Mouse (Mus musculus): ENCODE measurements around the gene Bckdha. TPM values are rescaled to one million over a fixed set of nuclear protein-coding genes. Genes with fewer than 3 reads are reported as not detected.

Bckdha gene
- polyA plus RNA-seq, 2 experiments = 54.2 to 67.0 TPM

DNA sequence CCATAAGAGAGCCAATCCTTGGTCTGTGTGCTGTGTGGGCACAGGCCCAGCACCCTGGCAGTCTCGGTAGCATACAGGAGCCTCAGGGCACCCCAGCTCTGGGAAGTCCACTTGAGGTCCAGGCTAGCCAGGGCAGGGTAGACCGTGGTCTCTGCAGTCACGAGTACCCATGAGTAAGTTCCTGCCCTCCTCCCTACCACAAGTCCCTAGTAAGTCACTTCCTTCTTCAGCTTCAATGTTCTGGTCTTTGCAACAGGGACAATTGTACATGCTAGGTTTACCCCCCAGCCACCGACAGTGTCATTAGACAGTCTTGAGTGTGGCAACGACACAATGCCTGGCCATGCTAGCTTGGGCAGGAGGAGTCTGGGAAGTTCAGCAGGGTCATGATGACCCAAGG, 26.1 kb downstream of the Bckdha start:
- no peak overlapping the region for H3K4me3 ChIP-seq (replicated peaks; ENCODE audit: low read length)
- 86% methylated on average over 5 of the region's 5 CpGs for WGBS
- H3K4me1 ChIP-seq (ENCODE audit: control insufficient read depth, insufficient read depth, low read length) = peaks cover under 1% of the 10 kb centered on the region; the same call in 1 of the 2 replicates
- H3K27ac ChIP-seq (replicated peaks; ENCODE audit: low read depth, low read length) = no peak overlapping the region
- peaks cover 36% of the 10 kb centered on the region for H3K36me3 ChIP-seq (ENCODE audit: control insufficient read depth, insufficient read depth, low read length)
- no peaks in the 10 kb centered on the region for H3K9me3 ChIP-seq (ENCODE audit: control insufficient read depth, low read length)
- no peak overlapping the region for H3K9ac ChIP-seq (ENCODE audit: low read depth, low read length, severe bottlenecking)
- H3K27me3 ChIP-seq (ENCODE audit: control insufficient read depth, insufficient read depth, low read length) = no peaks in the 10 kb centered on the region
- ATAC-seq (ENCODE audit: low FRiP score, low read depth) (no peak), DNase-seq (ENCODE audit: low spot score) (no peak)
- TF ChIP-seq POLR2A (IDR thresholded peaks at IDR 0.05; ENCODE audit: borderline replicate concordance, extremely low read depth, insufficient read depth, insufficient read length) = no peak
- no peak overlapping the region for H3K4me2 ChIP-seq (replicated peaks; ENCODE audit: low read depth, low read length, severe bottlenecking)

DNA sequence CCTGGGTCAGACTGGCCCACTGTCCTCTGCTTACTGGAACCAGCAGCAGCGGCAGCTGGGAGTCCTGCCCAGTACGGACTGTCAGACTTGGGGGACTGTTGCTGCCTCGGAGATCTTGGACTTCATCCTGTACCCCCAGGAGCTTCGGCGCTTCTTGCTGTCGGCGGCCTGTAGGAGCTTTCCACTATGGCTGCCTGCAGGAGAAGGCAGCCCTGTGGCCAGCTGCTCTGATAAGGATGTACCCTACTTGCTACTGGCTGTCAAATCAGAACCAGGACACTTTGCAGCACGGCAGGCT, 30.5 kb downstream of the Bckdha start:
- H3K27me3 ChIP-seq (ENCODE audit: control insufficient read depth, insufficient read depth, low read length) = no peaks in the 10 kb centered on the region
- H3K4me3 ChIP-seq (replicated peaks; ENCODE audit: low read length) = no peak overlapping the region; the same call in 1 of the 2 replicates
- H3K27ac ChIP-seq (replicated peaks; ENCODE audit: low read depth, low read length) = no peak overlapping the region
- DNase-seq (ENCODE audit: low spot score) = no peak
- TF ChIP-seq POLR2A (IDR thresholded peaks at IDR 0.05; ENCODE audit: borderline replicate concordance, extremely low read depth, insufficient read depth, insufficient read length) = no peak
- H3K4me1 ChIP-seq (ENCODE audit: control insufficient read depth, insufficient read depth, low read length) = peaks cover 11% of the 10 kb centered on the region
- WGBS = 68% methylated on average over 8 of the region's 8 CpGs
- 0 out of 2 replicates have a peak overlapping the region, but pooled peaks have one; percentile 53 for H3K9ac ChIP-seq (ENCODE audit: low read depth, low read length, severe bottlenecking)
- no peak for ATAC-seq (ENCODE audit: low FRiP score, low read depth)
- H3K4me2 ChIP-seq (replicated peaks; ENCODE audit: low read depth, low read length, severe bottlenecking) = peak overlapping the region; percentile 65
- peaks cover 46% of the 10 kb centered on the region for H3K36me3 ChIP-seq (ENCODE audit: control insufficient read depth, insufficient read depth, low read length)
- no peaks in the 10 kb centered on the region for H3K9me3 ChIP-seq (ENCODE audit: control insufficient read depth, low read length)

DNA sequence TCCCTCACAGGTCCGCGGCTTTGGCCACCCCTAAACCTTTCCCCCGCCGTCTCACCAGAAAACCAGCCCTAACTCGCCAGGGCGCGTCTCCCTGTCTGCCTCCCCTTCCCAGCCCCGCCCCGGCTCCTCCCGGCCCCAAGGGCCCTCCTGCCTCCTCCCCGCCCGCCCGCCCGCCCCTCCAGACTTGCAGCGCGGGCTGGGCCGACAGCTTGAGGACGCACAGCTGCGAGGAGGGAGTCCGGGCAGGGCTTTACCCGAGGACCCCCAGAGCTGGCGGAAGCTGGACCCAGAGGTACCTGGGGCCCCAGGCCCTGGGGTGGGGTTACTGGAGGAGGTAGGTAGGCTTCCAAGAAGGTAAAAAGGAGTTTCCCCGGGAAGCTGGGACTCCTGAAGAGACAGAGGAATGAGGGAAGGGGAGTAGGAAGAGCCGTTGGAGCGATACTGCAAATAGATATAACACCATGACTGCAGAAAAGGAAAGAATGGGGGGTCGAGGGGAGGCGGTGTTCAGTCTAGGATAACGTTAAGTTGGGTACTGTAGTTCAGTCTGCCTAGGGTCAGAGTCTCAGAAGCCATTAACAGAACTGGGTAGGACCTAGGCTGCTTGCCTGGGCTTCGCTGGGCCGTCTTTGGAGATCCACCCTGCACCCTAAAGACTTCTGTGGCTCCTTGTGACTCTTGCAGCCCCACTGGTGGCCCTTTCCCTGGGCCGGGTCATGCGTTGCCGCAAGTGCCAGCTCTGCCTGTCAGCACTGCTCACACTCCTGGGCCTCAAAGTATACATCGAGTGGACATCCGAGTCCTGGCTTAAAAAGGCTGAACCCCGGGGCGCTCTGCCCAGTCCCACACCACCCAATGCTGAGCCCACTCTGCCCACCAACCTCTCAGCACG, 31.1 kb downstream of the Bckdha start:
- WGBS = 17% methylated on average over 37 of the region's 38 CpGs
- no peak for TF ChIP-seq POLR2A (IDR thresholded peaks at IDR 0.05; ENCODE audit: borderline replicate concordance, extremely low read depth, insufficient read depth, insufficient read length)
- H3K27me3 ChIP-seq (ENCODE audit: control insufficient read depth, insufficient read depth, low read length) = no peaks in the 10 kb centered on the region
- peak overlapping the region; percentile 65 for H3K4me2 ChIP-seq (replicated peaks; ENCODE audit: low read depth, low read length, severe bottlenecking)
- no peak overlapping the region for H3K27ac ChIP-seq (replicated peaks; ENCODE audit: low read depth, low read length)
- DNase-seq (ENCODE audit: low spot score) (peak; percentile 25), ATAC-seq (ENCODE audit: low FRiP score, low read depth) (peak; percentile 60)
- H3K4me1 ChIP-seq (ENCODE audit: control insufficient read depth, insufficient read depth, low read length) = peaks cover 11% of the 10 kb centered on the region
- peaks cover 45% of the 10 kb centered on the region for H3K36me3 ChIP-seq (ENCODE audit: control insufficient read depth, insufficient read depth, low read length)
- peak overlapping the region; percentile 53 for H3K9ac ChIP-seq (ENCODE audit: low read depth, low read length, severe bottlenecking)
- peak overlapping the region; percentile 38 for H3K4me3 ChIP-seq (replicated peaks; ENCODE audit: low read length)
- H3K9me3 ChIP-seq (ENCODE audit: control insufficient read depth, low read length) = no peaks in the 10 kb centered on the region

DNA sequence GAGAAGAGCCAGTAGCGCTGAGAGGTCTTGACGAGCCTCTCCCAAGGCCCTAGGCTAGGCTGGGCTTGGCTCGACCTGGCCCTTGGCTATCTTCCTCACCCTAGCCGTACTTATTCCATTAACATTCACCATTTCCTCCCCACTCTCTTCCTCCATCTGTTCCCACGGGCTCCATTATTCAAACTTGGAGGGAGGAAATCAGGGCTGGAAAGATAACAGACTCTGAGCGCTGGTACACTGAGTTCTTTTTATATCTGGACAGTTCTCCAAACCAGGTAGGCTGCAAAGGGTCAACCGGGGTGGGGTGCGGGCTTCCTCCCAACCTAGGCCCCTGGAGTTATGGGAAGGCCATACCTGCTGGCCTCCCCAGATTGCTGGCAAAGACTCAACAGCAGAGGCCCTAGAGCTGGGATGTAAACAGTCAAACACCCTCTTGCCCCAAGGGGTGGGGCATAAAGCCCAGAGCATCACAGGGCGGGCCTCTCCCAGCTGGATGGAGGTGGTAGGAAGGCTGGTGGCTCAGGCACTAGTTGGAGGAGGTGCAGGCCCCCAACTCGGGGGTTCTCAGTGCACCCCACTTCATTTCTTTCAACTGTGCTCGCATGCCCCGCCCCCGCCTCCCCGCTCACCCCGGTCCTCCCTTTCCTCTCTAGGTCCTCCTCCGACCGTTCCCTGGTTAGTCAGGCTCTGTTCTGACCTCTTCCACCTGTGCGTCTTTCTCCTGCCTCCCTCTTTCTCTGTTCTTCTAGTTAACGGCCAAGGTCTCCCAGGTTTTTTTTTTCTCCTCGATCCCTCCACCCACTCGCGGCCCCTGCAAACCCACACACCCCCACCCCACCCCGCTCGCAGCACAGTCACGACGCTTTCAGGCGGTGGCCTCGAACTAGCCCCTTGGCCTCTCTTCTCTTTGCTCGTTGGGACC, 32.0 kb downstream of the Bckdha start, which contains the start of gene B3gnt8:
Gene B3gnt8 (plus strand): TSS at position 146 of the 922 bp plus-strand sequence.
- peaks cover 11% of the 10 kb centered on the region for H3K4me1 ChIP-seq (ENCODE audit: control insufficient read depth, insufficient read depth, low read length)
- DNase-seq (ENCODE audit: low spot score) (no peak), ATAC-seq (ENCODE audit: low FRiP score, low read depth) (no peak)
- no peaks in the 10 kb centered on the region for H3K27me3 ChIP-seq (ENCODE audit: control insufficient read depth, insufficient read depth, low read length)
- peak within 1 kb of the TSS; percentile 65 for H3K4me2 ChIP-seq (replicated peaks; ENCODE audit: low read depth, low read length, severe bottlenecking)
- peaks cover 49% of the 10 kb centered on the region for H3K36me3 ChIP-seq (ENCODE audit: control insufficient read depth, insufficient read depth, low read length)
- H3K9me3 ChIP-seq (ENCODE audit: control insufficient read depth, low read length) = no peaks in the 10 kb centered on the region
- H3K9ac ChIP-seq (ENCODE audit: low read depth, low read length, severe bottlenecking) = peak within 1 kb of the TSS; percentile 53
- WGBS = 22% methylated on average over 24 of the region's 29 CpGs
- no peak for TF ChIP-seq POLR2A (IDR thresholded peaks at IDR 0.05; ENCODE audit: borderline replicate concordance, extremely low read depth, insufficient read depth, insufficient read length)
- H3K27ac ChIP-seq (replicated peaks; ENCODE audit: low read depth, low read length) = no peak within 1 kb of the TSS
- H3K4me3 ChIP-seq (replicated peaks; ENCODE audit: low read length) = peak within 1 kb of the TSS; percentile 38

DNA sequence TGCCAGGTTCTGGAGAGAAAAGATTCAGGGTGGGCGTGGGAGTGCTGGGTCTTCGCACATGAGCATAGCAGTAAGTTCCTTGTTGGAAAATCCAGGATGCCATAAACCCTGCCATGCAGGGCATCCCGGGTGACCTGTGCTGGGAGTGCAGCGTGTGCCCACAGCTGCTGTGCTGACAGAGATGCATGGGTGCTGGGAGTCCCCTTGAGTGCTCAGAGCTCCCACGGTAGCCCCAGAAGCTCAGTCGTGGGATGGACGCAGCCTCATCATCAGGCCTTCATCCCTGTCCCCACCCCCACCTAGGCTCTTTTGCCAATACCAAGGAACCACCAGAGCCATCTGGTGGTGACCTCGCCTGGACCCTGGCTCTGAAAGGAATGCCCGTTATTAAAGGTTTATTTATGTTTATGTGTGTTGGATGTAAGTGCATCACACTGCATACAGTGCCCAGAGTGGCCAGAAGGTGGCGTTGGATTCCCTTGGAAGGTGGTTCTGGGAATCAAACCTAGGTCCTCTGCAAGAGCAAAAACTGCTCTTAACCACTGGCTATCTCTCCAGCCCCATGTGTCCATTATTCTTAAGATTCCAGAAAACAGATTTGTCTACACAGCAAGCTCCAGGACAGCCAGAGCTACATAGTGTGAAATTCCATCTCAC, 33.1 kb downstream of the Bckdha start:
- no peak overlapping the region for H3K4me3 ChIP-seq (replicated peaks; ENCODE audit: low read length)
- H3K4me1 ChIP-seq (ENCODE audit: control insufficient read depth, insufficient read depth, low read length) = peaks cover 11% of the 10 kb centered on the region
- DNase-seq (ENCODE audit: low spot score) (no peak), ATAC-seq (ENCODE audit: low FRiP score, low read depth) (no peak)
- no peak overlapping the region for H3K27ac ChIP-seq (replicated peaks; ENCODE audit: low read depth, low read length)
- peaks cover 44% of the 10 kb centered on the region for H3K36me3 ChIP-seq (ENCODE audit: control insufficient read depth, insufficient read depth, low read length)
- no peak for TF ChIP-seq POLR2A (IDR thresholded peaks at IDR 0.05; ENCODE audit: borderline replicate concordance, extremely low read depth, insufficient read depth, insufficient read length)
- 75% methylated on average over 10 of the region's 10 CpGs for WGBS
- H3K9me3 ChIP-seq (ENCODE audit: control insufficient read depth, low read length) = no peaks in the 10 kb centered on the region
- H3K27me3 ChIP-seq (ENCODE audit: control insufficient read depth, insufficient read depth, low read length) = no peaks in the 10 kb centered on the region
- H3K9ac ChIP-seq (ENCODE audit: low read depth, low read length, severe bottlenecking) = no peak overlapping the region
- H3K4me2 ChIP-seq (replicated peaks; ENCODE audit: low read depth, low read length, severe bottlenecking) = no peak overlapping the region
